Mouse (Mus musculus): ENCODE data around the gene Bud23. TPM values are rescaled to one million over a fixed set of nuclear protein-coding genes. Genes with fewer than 3 reads are reported as not detected.

The Bud23 gene
- polyA plus RNA-seq, 1 experiment from 2014 or later = 145 TPM

GRCm38 (mm10) chr5:135015497-135015896 lies 49.3 kb downstream of the Bud23 start:
- no peak overlapping the region for H3K27ac ChIP-seq
- no peak overlapping the region for H3K9ac ChIP-seq
- H3K9me3 ChIP-seq = no peaks in the 10 kb centered on the region
- H3K4me2 ChIP-seq (replicated peaks) = no peak overlapping the region
- 0 out of 2 replicates have a peak, but pooled peaks cover 3% of the 10 kb centered on the region for H3K27me3 ChIP-seq
- WGBS = 15% methylated on average over 7 of the region's 7 CpGs
- no peaks in the 10 kb centered on the region for H3K36me3 ChIP-seq
- no peak overlapping the region for H3K4me3 ChIP-seq
- no peak for ATAC-seq (ENCODE audit: insufficient number of reproducible peaks, insufficient read depth, low FRiP score, low TSS enrichment)
- H3K4me1 ChIP-seq = peaks cover 25% of the 10 kb centered on the region

GRCm38 (mm10) chr5:135012671-135013441 lies 51.9 kb downstream of the Bud23 start:
- 4% methylated on average over 16 of the region's 16 CpGs for WGBS
- H3K4me1 ChIP-seq = peaks cover 29% of the 10 kb centered on the region
- H3K9ac ChIP-seq = no peak overlapping the region
- H3K4me3 ChIP-seq = 0 out of 2 replicates have a peak overlapping the region, but pooled peaks have one; percentile 14
- no peaks in the 10 kb centered on the region for H3K9me3 ChIP-seq
- 0 out of 2 replicates have a peak, but pooled peaks cover 2% of the 10 kb centered on the region for H3K27me3 ChIP-seq
- H3K27ac ChIP-seq = 0 out of 2 replicates have a peak overlapping the region, but pooled peaks have one; percentile 41
- no peaks in the 10 kb centered on the region for H3K36me3 ChIP-seq
- H3K4me2 ChIP-seq (replicated peaks) = peak overlapping the region; percentile 41
- ATAC-seq (ENCODE audit: insufficient number of reproducible peaks, insufficient read depth, low FRiP score, low TSS enrichment) = no peak

GRCm38 (mm10) chr5:135011809-135012613 lies 52.7 kb downstream of the Bud23 start:
- no peaks in the 10 kb centered on the region for H3K9me3 ChIP-seq
- H3K9ac ChIP-seq = peak overlapping the region; percentile 17; the same call in 1 of the 2 replicates
- no peak for ATAC-seq (ENCODE audit: insufficient number of reproducible peaks, insufficient read depth, low FRiP score, low TSS enrichment)
- H3K27ac ChIP-seq = 0 out of 2 replicates have a peak overlapping the region, but pooled peaks have one; percentile 41
- H3K4me3 ChIP-seq = peak overlapping the region; percentile 14; the same call in 1 of the 2 replicates
- peak overlapping the region; percentile 41 for H3K4me2 ChIP-seq (replicated peaks)
- no peaks in the 10 kb centered on the region for H3K36me3 ChIP-seq
- no peaks in the 10 kb centered on the region for H3K27me3 ChIP-seq
- H3K4me1 ChIP-seq = peaks cover 29% of the 10 kb centered on the region
- 25% methylated on average over 26 of the region's 26 CpGs for WGBS

- Histone ChIP-seq H3K4me2 (replicated peaks) (peak overlapping the region; percentile 77), H3K4me3 (no peak overlapping the region)
- 88% methylated on average over 25 of the region's 25 CpGs for WGBS
These were observed 53.7 kb downstream of the Bud23 start for GRCm38 (mm10) chr5:135010841-135011743.

GRCm38 (mm10) chr5:135010320-135010709 lies 54.4 kb downstream of the Bud23 start:
- Histone ChIP-seq H3K9me3 (no peaks in the 10 kb centered on the region), H3K27me3 (no peaks in the 10 kb centered on the region), H3K9ac (peak overlapping the region; percentile 58; the same call in 1 of the 2 replicates), H3K4me3 (peak overlapping the region; percentile 58), H3K27ac (peak overlapping the region; percentile 97), H3K36me3 (no peaks in the 10 kb centered on the region), H3K4me2 (replicated peaks) (peak overlapping the region; percentile 77), H3K4me1 (peaks cover 29% of the 10 kb centered on the region)
- no peak for ATAC-seq (ENCODE audit: insufficient number of reproducible peaks, insufficient read depth, low FRiP score, low TSS enrichment)
- WGBS = 65% methylated on average over 7 of the region's 7 CpGs

More at GRCm38 (mm10) chr5:135010841-135011743, 53.7 kb downstream of the Bud23 start:
- Histone ChIP-seq H3K36me3 (no peaks in the 10 kb centered on the region), H3K4me1 (peaks cover 29% of the 10 kb centered on the region), H3K27ac (no peak overlapping the region), H3K9me3 (no peaks in the 10 kb centered on the region), H3K9ac (peak overlapping the region; percentile 58; the same call in 1 of the 2 replicates), H3K27me3 (no peaks in the 10 kb centered on the region)
- ATAC-seq (ENCODE audit: insufficient number of reproducible peaks, insufficient read depth, low FRiP score, low TSS enrichment) = no peak

GRCm38 (mm10) chr5:135009590-135010319 lies 55.0 kb downstream of the Bud23 start:
- peak overlapping the region; percentile 58 for H3K9ac ChIP-seq
- peak overlapping the region; percentile 58 for H3K4me3 ChIP-seq
- H3K9me3 ChIP-seq = no peaks in the 10 kb centered on the region
- ATAC-seq (ENCODE audit: insufficient number of reproducible peaks, insufficient read depth, low FRiP score, low TSS enrichment) = peak; percentile 78
- H3K4me2 ChIP-seq (replicated peaks) = peak overlapping the region; percentile 77
- peak overlapping the region; percentile 97 for H3K27ac ChIP-seq
- 1% methylated on average over 37 of the region's 37 CpGs for WGBS
- H3K36me3 ChIP-seq = no peaks in the 10 kb centered on the region
- H3K27me3 ChIP-seq = no peaks in the 10 kb centered on the region
- peaks cover 29% of the 10 kb centered on the region for H3K4me1 ChIP-seq

- under 1% methylated on average over 52 of the region's 52 CpGs for WGBS
- no peaks in the 10 kb centered on the region for H3K9me3 ChIP-seq
- peaks cover 29% of the 10 kb centered on the region for H3K4me1 ChIP-seq
- peak within 1 kb of the TSS; percentile 58 for H3K4me3 ChIP-seq
- H3K27me3 ChIP-seq = no peaks in the 10 kb centered on the region
- ATAC-seq (ENCODE audit: insufficient number of reproducible peaks, insufficient read depth, low FRiP score, low TSS enrichment) = peak; percentile 87
- no peaks in the 10 kb centered on the region for H3K36me3 ChIP-seq
- H3K4me2 ChIP-seq (replicated peaks) = peak within 1 kb of the TSS; percentile 77
- H3K9ac ChIP-seq = peak within 1 kb of the TSS; percentile 74
- peak within 1 kb of the TSS; percentile 97 for H3K27ac ChIP-seq
These were observed 55.8 kb downstream of the Bud23 start, which contains the start of gene Abhd11 for GRCm38 (mm10) chr5:135008671-135009589. TSS of gene Abhd11 (plus strand) at chr5:135009152.

GRCm38 (mm10) chr5:135007802-135008571 lies 56.8 kb downstream of the Bud23 start:
- ATAC-seq (ENCODE audit: insufficient number of reproducible peaks, insufficient read depth, low FRiP score, low TSS enrichment) = no peak
- WGBS = 33% methylated on average over 16 of the region's 16 CpGs

More at GRCm38 (mm10) chr5:135007802-135008571, 56.8 kb downstream of the Bud23 start:
- H3K36me3 ChIP-seq = no peaks in the 10 kb centered on the region
- H3K4me1 ChIP-seq = peaks cover 28% of the 10 kb centered on the region
- peak overlapping the region; percentile 58 for H3K4me3 ChIP-seq
- no peaks in the 10 kb centered on the region for H3K27me3 ChIP-seq
- H3K4me2 ChIP-seq (replicated peaks) = peak overlapping the region; percentile 77
- peak overlapping the region; percentile 74 for H3K9ac ChIP-seq
- peak overlapping the region; percentile 97 for H3K27ac ChIP-seq
- no peaks in the 10 kb centered on the region for H3K9me3 ChIP-seq
